Mouse (Mus musculus): Measurements from ENCODE around the gene Nfkbib.

DNA sequence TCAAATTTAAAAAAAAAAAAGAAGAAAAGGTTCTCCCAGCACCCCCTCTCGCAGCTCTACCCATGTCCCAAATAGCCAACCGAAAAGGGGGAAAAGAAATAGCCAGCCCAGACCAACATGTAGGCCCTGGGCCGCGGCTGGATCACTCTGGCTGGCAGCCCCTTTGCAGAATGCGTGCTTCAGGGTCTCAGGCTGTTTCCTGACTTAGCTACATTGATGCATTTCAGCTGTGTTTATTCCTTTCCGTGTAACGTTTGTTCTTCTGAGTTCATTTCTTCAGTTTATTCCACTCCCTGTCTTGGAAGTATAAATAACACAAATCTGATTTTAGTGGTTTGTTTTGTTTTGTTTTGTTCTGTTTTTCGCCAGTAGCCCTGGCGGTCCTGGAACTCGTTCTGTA is 49.6 kb downstream of the Nfkbib start:
- TF ChIP-seq CTCF (IDR thresholded peaks at IDR 0.05; ENCODE audit: extremely low read depth, insufficient read depth, low read length) (no peak), POLR2A (IDR thresholded peaks at IDR 0.05; ENCODE audit: extremely low read depth, insufficient read depth, low read length) (no peak)

Measured in cortical plate, adult 2 months (tissue).